Mouse (Mus musculus): Measurements from ENCODE around the gene Tert.
A peak's percentile ranks its signal among the peaks of the same experiment; 100 is the strongest.

Tert gene

DNA sequence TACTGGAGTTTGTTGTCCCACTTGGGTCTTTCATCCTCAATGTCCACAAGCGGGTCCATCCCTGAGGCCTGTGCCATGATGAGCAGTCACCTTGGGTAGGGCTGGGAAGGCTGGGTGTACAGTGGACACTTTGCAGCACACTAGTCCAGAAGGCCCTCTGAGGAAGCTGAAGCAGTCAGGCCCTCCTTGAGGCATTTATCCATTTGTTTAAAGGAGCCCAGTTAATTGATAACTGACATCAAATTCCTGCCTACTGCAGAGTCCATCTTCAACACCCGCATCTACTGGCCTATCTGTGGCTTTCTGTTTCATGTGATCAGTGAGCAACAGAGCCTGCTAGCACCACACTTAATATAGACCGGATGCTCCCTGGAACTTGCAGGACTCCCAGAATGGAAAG, 51.1 kb downstream of the Tert start, which contains the start of gene Slc6a18:
Slc6a18 (minus strand) TSS at position 171 of the 400 bp plus-strand sequence.
- no peak for DNase-seq (ENCODE audit: low spot score)

DNA sequence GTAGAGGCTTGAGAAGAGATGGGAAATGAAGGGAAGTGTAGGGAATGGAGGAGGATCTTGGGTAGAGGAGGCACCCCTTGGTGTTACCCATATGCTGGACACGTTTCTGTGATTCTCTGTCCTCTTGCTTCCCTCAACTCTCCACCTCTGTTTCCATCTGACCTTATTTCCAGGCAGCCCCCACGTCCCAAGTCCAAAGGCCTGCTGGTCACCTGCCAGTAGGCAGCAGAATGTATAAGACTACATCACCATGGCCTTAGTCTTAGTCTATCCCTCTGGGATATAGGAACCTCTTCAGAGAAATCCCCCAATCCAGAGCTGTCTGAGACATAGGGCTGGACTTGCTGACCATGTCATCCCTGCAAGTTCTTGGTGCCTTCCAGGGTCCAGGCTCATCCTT, 52.6 kb downstream of the Tert start:
- DNase-seq (ENCODE audit: low spot score), result no peak

DNA sequence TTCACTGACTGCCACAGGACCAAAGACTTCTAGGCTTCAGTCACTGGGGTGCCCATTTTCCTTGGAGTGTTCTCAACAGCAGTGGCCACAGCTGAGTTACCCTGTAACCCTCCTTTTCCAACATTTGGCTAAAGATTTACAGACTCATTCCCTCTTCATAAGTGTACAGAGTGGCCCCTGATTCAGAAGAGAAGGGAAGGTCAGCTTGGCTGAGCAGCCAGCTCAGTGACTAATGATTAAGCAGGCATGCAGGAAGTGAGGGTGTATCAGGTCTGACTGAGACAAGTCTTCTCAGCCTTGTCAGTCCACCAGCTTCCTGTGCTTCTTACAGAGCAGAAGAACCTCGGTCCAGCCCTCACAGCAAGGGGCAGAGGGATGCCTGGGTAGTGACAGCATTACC, 53.7 kb downstream of the Tert start:
- no peak for DNase-seq (ENCODE audit: low spot score)

DNA sequence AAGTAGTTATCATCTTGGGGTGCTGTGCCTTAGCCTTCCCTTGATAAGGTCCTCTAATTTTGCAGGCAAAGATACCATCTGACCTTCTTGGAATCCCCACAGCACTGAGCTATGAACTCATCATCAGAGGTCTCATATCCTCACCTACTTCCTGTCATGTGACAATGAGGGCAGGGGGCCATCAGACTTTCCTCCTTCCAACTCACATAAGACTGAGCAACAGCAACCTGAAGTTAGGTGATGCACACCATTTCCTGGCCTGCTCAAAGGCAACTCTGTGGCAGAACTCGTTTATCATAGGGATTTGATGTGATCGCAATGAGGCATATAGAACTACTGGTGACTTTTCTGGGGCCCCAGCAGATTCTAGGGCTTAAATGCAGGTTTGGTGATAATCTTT, 55.5 kb downstream of the Tert start:
- DNase-seq (ENCODE audit: low spot score), result no peak

DNA sequence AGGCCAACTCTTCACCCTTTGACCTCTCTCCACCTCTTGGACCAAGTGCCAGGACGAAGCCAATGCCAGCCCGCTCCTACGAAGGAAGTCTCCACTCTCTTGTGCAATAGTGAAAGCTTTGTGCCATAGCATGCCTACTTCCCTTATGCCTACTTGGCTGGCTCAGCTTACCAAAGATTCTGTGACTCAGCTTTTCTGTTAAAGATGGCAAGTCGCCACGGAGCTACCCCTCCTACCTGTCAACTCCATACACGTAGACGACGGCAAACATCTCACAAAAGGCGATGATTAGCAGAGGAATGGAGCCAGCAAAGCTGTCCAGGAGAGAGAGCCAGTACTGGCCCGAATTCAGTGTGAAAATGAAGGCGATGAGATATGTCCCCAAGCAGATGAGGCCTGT, 57.0 kb downstream of the Tert start:
- no peak for DNase-seq (ENCODE audit: low spot score)

DNA sequence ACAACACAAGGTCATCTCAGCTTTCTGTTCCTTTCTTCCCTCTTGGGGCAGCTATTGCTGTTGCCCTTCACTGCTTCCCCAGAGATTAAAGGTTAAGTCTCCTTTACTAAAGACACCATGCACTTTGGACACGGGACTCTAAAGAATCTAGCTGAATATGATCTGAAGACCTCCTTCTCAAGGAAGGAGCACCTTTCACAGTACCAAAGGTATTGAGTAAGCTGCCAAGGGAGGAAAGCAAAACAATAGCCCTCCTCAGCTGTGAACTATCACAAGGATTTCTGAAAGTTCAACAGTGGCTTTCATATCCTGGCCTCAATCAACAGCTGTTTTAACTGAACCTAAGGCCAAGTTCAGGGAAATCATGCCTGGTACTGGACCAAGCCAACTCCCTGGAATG, 57.7 kb downstream of the Tert start:
- DNase-seq (ENCODE audit: low spot score), result no peak

DNA sequence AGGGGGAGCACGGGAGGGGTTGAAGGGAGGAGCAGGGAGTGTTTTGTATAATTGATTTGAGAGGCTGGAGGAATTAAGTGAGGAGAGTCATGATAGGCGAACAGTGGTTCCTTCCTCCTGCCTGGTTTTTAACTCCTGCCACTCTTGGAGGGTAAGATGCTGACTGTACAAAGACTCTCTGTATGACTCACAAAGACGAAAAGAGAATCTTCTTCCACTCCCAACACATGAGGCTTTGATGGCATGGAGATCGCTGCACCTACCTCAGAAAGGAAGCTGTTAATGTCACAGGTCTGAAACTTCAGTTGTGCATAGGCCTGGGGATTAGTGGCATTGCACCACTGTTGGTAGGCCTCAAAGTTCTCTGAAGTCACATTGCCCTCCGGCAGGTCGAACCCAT, 58.8 kb downstream of the Tert start:
- DNase-seq (ENCODE audit: low spot score), result no peak

DNA sequence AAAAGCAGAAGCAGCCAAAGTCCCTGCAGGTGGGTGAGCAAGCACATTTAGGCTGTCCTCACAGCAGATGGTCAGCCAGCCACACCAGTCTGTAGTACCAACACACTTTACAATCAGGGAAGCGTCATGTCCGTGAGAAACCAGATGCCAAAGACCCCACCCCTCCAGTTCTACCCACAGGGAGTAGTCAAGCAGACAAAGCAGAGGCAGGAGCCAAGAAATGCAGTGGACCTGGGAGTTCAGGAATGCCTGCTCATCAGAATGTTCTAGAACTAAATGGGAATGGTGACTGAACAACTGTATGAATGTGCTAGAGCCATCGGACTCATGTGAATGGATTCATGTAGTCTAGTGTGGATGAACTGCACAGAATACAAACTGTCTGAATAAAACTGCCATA, 60.9 kb downstream of the Tert start:
- no peak for DNase-seq (ENCODE audit: low spot score)

DNA sequence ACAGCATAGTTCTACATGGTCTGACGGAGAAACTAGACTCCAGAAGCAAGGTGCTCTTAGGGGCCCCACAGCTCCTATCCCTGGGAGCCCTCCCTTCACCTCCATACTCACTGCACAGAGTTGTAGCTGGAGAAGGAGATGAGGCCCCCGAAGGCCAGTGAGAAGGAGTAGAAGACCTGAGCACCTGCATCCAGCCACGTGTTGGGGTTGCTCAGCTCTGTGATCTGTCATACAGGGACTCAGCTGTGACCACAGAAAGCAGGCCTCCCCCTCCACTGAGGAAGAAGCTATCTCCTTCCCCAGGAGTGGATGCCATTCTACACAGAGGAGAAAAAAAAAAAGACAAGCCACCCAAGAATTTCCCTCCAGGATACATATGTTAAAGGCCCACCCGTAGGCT, 62.2 kb downstream of the Tert start:
- DNase-seq (ENCODE audit: low spot score), result no peak

DNA sequence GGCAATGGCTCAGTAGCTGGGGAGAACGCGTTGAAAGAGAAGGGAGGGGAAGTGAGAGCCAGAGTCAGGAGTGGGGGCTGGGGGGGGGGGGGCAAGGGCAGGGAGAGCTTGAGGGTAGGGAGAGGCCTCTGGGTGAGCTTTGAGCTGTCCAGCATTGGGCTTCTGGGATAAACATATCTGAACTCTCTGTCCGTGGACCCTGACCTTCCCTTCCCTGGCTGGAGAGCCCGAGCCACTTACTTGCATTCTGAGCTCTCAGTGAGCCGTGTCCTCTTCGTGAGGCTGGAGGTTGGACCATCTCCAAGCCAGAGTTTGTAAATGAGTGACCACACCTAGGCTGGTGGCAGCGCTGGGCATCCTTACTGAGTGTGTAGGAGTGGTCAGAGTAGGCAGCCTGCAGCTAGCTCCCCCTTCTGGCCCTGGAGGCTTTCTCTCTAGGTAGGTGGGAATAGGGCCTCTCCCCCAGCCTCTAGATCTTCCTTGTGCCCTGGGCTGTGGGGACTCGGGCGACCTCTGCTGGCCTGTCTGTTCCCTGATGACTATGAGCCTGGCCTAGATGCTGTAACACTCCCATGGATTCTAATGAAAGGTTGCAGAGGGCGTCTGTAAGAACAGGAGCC, 65.6 kb downstream of the Tert start:
- DNase-seq (ENCODE audit: low spot score), result peak; percentile 84

DNA sequence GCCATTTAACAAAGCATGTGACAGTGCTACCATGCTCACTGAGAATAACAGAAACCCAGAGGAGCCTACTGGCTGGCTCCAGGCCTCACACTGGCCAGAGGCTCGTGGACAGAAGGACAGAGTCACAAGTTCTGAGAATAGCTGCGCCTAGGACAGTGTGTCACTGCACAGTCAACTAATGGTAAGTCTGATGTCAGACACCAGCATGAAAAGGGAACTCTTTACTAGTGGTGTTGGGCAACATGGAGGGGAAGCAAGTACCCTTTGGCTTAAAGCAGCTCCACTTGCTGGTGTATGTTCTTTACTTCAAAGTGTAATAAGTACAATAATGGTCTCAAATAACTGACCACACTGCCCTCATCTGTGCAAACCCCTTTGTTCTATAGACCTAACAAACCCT, 66.6 kb downstream of the Tert start:
- no peak for DNase-seq (ENCODE audit: low spot score)

DNA sequence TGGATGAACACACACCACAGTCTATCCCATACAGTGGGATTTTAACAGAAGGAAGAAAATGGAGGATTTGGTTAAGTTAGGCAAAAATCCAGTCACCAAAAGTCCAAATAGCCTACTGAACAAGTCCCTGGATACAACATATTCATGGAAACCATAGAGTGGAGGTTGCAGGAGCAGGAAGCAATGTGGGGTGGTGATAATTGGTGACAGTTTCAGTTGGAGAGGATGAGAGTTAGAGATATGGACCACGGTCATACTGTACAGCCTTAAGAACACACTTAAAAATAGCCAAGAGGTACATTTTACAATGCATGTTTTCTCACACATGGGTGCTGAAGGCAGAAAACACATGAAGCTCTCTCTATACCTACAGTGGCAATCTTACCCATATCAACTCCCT, 68.3 kb downstream of the Tert start:
- no peak for DNase-seq (ENCODE audit: low spot score)

DNA sequence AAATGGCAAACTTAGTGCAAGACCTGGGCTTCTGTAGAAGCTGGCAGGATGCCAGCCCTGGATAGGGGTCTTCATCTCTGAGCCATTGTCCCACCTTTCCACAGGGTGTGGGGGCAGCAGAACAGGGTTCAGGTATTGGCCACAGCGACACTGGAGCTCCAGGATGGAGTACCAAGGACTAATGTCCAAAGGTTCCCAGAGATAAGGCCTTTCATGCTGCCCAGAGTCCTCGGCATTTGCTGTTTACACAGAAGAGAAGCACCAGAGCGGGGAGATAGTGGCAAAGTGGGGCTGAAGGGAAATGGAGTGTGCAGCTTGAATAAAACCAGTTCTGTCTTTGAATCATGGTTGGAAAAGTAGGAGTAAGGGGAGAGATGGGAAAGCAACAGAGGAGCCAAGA, 69.8 kb downstream of the Tert start:
- DNase-seq (ENCODE audit: low spot score), result no peak
